Mouse (Mus musculus) mesoderm, embryonic 11.5 days (tissue): ENCODE results near the gene Kif1bp.

ENCODE experiments used
- DNase-seq: peaks from one replicate; pipeline ENCODE4 v3.0.0-alpha.2; 2012; ENCODE audit warnings: low read depth, low spot score

Kif1bp gene

GRCm38 (mm10) chr10:62556558-62556901, 21.7 kb downstream of the Kif1bp start:
- no peak for DNase-seq

- DNase-seq = no peak
Observed at GRCm38 (mm10) chr10:62555705-62556557, 22.3 kb downstream of the Kif1bp start.

GRCm38 (mm10) chr10:62553611-62554091, 24.6 kb downstream of the Kif1bp start:
- no peak for DNase-seq

- no peak for DNase-seq
Observed at GRCm38 (mm10) chr10:62550787-62551300, 27.4 kb downstream of the Kif1bp start.

- DNase-seq = peak; percentile 79
Observed at GRCm38 (mm10) chr10:62549523-62550166, 28.6 kb downstream of the Kif1bp start.

- no peak for DNase-seq
Observed at GRCm38 (mm10) chr10:62546441-62546840, 31.8 kb downstream of the Kif1bp start.

- no peak for DNase-seq
Observed at GRCm38 (mm10) chr10:62545759-62546158, 32.5 kb downstream of the Kif1bp start.

GRCm38 (mm10) chr10:62544316-62544715, 33.9 kb downstream of the Kif1bp start:
- DNase-seq = no peak

GRCm38 (mm10) chr10:62543399-62543808, 34.9 kb downstream of the Kif1bp start:
- DNase-seq = no peak

- DNase-seq = no peak
Observed at GRCm38 (mm10) chr10:62542928-62543327, 35.3 kb downstream of the Kif1bp start.

GRCm38 (mm10) chr10:62542507-62542906, 35.8 kb downstream of the Kif1bp start:
- DNase-seq = no peak

GRCm38 (mm10) chr10:62541499-62541898, 36.8 kb downstream of the Kif1bp start:
- no peak for DNase-seq

- DNase-seq = no peak
Observed at GRCm38 (mm10) chr10:62540800-62541199, 37.5 kb downstream of the Kif1bp start.

GRCm38 (mm10) chr10:62534509-62534908, 43.7 kb downstream of the Kif1bp start:
- DNase-seq = no peak

- DNase-seq = no peak
Observed at GRCm38 (mm10) chr10:62532832-62533231, 45.4 kb downstream of the Kif1bp start.

GRCm38 (mm10) chr10:62530183-62530582, 48.1 kb downstream of the Kif1bp start:
- no peak for DNase-seq

GRCm38 (mm10) chr10:62527351-62527750, 50.9 kb downstream of the Kif1bp start, which contains the start of gene Srgn:
Gene Srgn (minus strand): TSS chr10:62527451.
- no peak for DNase-seq

GRCm38 (mm10) chr10:62522346-62522950, 55.8 kb downstream of the Kif1bp start:
- no peak for DNase-seq

GRCm38 (mm10) chr10:62521763-62522162, 56.5 kb downstream of the Kif1bp start:
- DNase-seq = no peak

- no peak for DNase-seq
Observed at GRCm38 (mm10) chr10:62520911-62521310, 57.3 kb downstream of the Kif1bp start.

- no peak for DNase-seq
Observed at GRCm38 (mm10) chr10:62517511-62517910, 60.7 kb downstream of the Kif1bp start.

- no peak for DNase-seq
Observed at GRCm38 (mm10) chr10:62512855-62513254, 65.4 kb downstream of the Kif1bp start.
